Mouse (Mus musculus): ENCODE data around the gene Vamp1.
"Not testable (repeated sequence)": the region's sequence is repeated elsewhere in the genome, so short reads cannot be mapped to it uniquely, and the experiment has no call there.

GRCm38 (mm10) chr6:125282721-125283120, 67.4 kb downstream of the Vamp1 start:
- not testable (repeated sequence) for TF ChIP-seq CTCF, POLR2A (IDR thresholded peaks at IDR 0.05; ENCODE audit: insufficient read depth, low read depth, low read length)

Data from olfactory bulb, adult 2 months (tissue).